Mouse (Mus musculus) heart, postnatal 0 days (tissue): Measurements from ENCODE around the gene Dnm3. TPM values are rescaled to one million over a fixed set of nuclear protein-coding genes. Genes with fewer than 3 reads are reported as not detected.
"Not testable (repeated sequence)": the region's sequence is repeated elsewhere in the genome, so short reads cannot be mapped to it uniquely, and the experiment has no call there.

ENCODE experiments used
- ATAC-seq: fragments of 200-750 bp; cut with Nextera tagmentation; 2 replicates; pipeline ENCODE4 v1.8.0; 2017; ENCODE audit warnings: low read depth, moderate number of reproducible peaks, moderate library complexity; ENCODE audit not compliant: insufficient read depth
- DNase-seq: peaks from one replicate; pipeline ENCODE4 v3.0.0-alpha.2; 2016; ENCODE audit warnings: low spot score
- H3K27ac ChIP-seq: fragments of 300-500 bp; sonication (generic); 2 replicates; pipeline ENCODE4 v1.5.1; 2014; ENCODE audit warnings: low read depth, mild to moderate bottlenecking
- H3K27me3 ChIP-seq: fragments of 300-500 bp; sonication (generic); 2 replicates; pipeline ENCODE4 v1.6.1; 2014; ENCODE audit warnings: low read length, mixed read lengths; ENCODE audit not compliant: control insufficient read depth, insufficient read depth
- H3K36me3 ChIP-seq: fragments of 300-500 bp; sonication (generic); replicated peaks from 2 replicates; pipeline ENCODE4 v1.6.1; 2014; ENCODE audit warnings: low read length, mixed read lengths; ENCODE audit not compliant: control insufficient read depth, insufficient read depth
- H3K4me1 ChIP-seq: fragments of 300-500 bp; sonication (generic); 2 replicates; pipeline ENCODE4 v1.6.1; 2014; ENCODE audit warnings: antibody characterized with exemption; ENCODE audit not compliant: control insufficient read depth, insufficient read depth
- H3K4me2 ChIP-seq: fragments of 300-500 bp; sonication (generic); 2 replicates; pipeline ENCODE4 v1.6.1; 2014; ENCODE audit warnings: low read depth, mild to moderate bottlenecking, low read length, moderate library complexity
- H3K4me3 ChIP-seq: fragments of 300-500 bp; sonication (generic); 2 replicates; pipeline ENCODE4 v1.5.1; 2014; ENCODE audit warnings: low read depth, low read length
- H3K9ac ChIP-seq: fragments of 300-500 bp; sonication (generic); replicated peaks from 2 replicates; pipeline ENCODE4 v1.6.1; 2014; ENCODE audit warnings: low read depth, low read length, mixed read lengths
- H3K9me3 ChIP-seq: fragments of 300-500 bp; sonication (generic); replicated peaks from 2 replicates; pipeline ENCODE4 v1.6.1; 2016; ENCODE audit warnings: low read length; ENCODE audit not compliant: control insufficient read depth
- CTCF ChIP-seq: IDR thresholded peaks from 2 replicates; pipeline ENCODE4 v1.5.1; 2016; ENCODE audit warnings: antibody characterized with exemption, control low read depth, low read depth
- EP300 ChIP-seq: IDR thresholded peaks from 2 replicates; pipeline ENCODE4 v1.6.1; 2016; ENCODE audit warnings: antibody characterized with exemption, low read depth
- WGBS: fragments of 180-500 bp; shearing (Covaris S2); extraction: QIAGEN DNeasy Blood & Tissue Kit; methylation state at CpG from one replicate; pipeline ENCODE4 v1.1.7; 2014; 5-methylcytosine and 5-hydroxymethylcytosine counted together
- polyA plus RNA-seq: library from polyadenylated mRNA; unstranded; fragments of >200 nt; fragmentation: Nextera tagmentation; extraction: Ambion mirVana; gene quantifications from 2 replicates; pipeline ENCODE4 v1.2.1, GENCODE M21; 2015
- total RNA-seq: library from RNA; depleted of rRNA; stranded (reverse); fragments of >200 nt; gene quantifications from 2 replicates; pipeline ENCODE4 v1.2.3, GENCODE M21; 2014; ENCODE audit warnings: low replicate concordance

Gene Dnm3
- total and polyA plus RNA-seq, 2 experiments from 2014 or later = 1.9 to 2.4 TPM

GRCm38 (mm10) chr1:162394549-162394948, 83.3 kb downstream of the Dnm3 start:
- whole genome bisulfite sequencing = 41% methylated on average over 4 of the region's 4 CpGs
- ATAC-seq (0 out of 2 replicates have a peak, but pooled peaks have one; percentile 47), DNase-seq (no peak)
- H3K27me3 ChIP-seq = no peaks in the 10 kb centered on the region
- no peak overlapping the region for H3K4me2 ChIP-seq
- no peaks in the 10 kb centered on the region for H3K9me3 ChIP-seq
- H3K4me3 ChIP-seq = no peak overlapping the region
- no peak overlapping the region for H3K9ac ChIP-seq
- H3K36me3 ChIP-seq = no peaks in the 10 kb centered on the region
- no peak overlapping the region for H3K27ac ChIP-seq
- 0 out of 2 replicates have a peak, but pooled peaks have one; percentile 30 for TF ChIP-seq EP300
- TF ChIP-seq CTCF = no peak
- no peaks in the 10 kb centered on the region for H3K4me1 ChIP-seq

- no peaks in the 10 kb centered on the region for H3K27me3 ChIP-seq
- no peak for DNase-seq
- no peaks in the 10 kb centered on the region for H3K9me3 ChIP-seq
- TF ChIP-seq CTCF = no peak
- no peaks in the 10 kb centered on the region for H3K4me1 ChIP-seq
- no peaks in the 10 kb centered on the region for H3K36me3 ChIP-seq
- 55% methylated on average over 5 of the region's 5 CpGs for WGBS
- H3K4me2 ChIP-seq = no peak overlapping the region
- H3K4me3 ChIP-seq = no peak overlapping the region
- no peak for ATAC-seq
- no peak overlapping the region for H3K27ac ChIP-seq
- H3K9ac ChIP-seq = no peak overlapping the region
Observed at GRCm38 (mm10) chr1:162388442-162389165, 89.2 kb downstream of the Dnm3 start.

GRCm38 (mm10) chr1:162373068-162373467, 104.8 kb downstream of the Dnm3 start:
- H3K4me2 ChIP-seq, H3K4me1 ChIP-seq, H3K36me3 ChIP-seq, H3K9me3 ChIP-seq, H3K27me3 ChIP-seq, H3K27ac ChIP-seq, H3K4me3 ChIP-seq, ATAC-seq, DNase-seq, H3K9ac ChIP-seq: not testable (repeated sequence)
- WGBS = 71% methylated on average over 1 of the region's 1 CpGs

GRCm38 (mm10) chr1:162369726-162370125, 108.1 kb downstream of the Dnm3 start:
- no peaks in the 10 kb centered on the region for H3K4me1 ChIP-seq
- no peaks in the 10 kb centered on the region for H3K27me3 ChIP-seq
- no peaks in the 10 kb centered on the region for H3K9me3 ChIP-seq
- H3K9ac ChIP-seq = no peak overlapping the region
- no peak overlapping the region for H3K4me3 ChIP-seq
- no peak overlapping the region for H3K4me2 ChIP-seq
- ATAC-seq (no peak), DNase-seq (no peak)
- TF ChIP-seq EP300 (no peak), CTCF (no peak)
- WGBS = 39% methylated on average over 4 of the region's 4 CpGs
- H3K27ac ChIP-seq = no peak overlapping the region
- H3K36me3 ChIP-seq = no peaks in the 10 kb centered on the region

GRCm38 (mm10) chr1:162361978-162362377, 115.9 kb downstream of the Dnm3 start:
- 33% methylated on average over 5 of the region's 5 CpGs for WGBS
- Histone ChIP-seq H3K4me3 (no peak overlapping the region), H3K4me2 (0 out of 2 replicates have a peak overlapping the region, but pooled peaks have one; percentile 2), H3K4me1 (peaks cover 6% of the 10 kb centered on the region), H3K36me3 (no peaks in the 10 kb centered on the region), H3K9ac (no peak overlapping the region), H3K9me3 (no peaks in the 10 kb centered on the region), H3K27me3 (no peaks in the 10 kb centered on the region), H3K27ac (no peak overlapping the region)
- peak; percentile 27; the same call in 1 of the 2 replicates for ATAC-seq
- peak; percentile 21 for DNase-seq
- no peak for TF ChIP-seq EP300

- Histone ChIP-seq H3K4me3 (no peak overlapping the region), H3K27ac (no peak overlapping the region), H3K36me3 (no peaks in the 10 kb centered on the region), H3K9me3 (no peaks in the 10 kb centered on the region), H3K27me3 (no peaks in the 10 kb centered on the region), H3K4me1 (peaks cover 6% of the 10 kb centered on the region), H3K9ac (no peak overlapping the region), H3K4me2 (no peak overlapping the region)
- WGBS = 53% methylated on average over 8 of the region's 8 CpGs
- DNase-seq (peak; percentile 53), ATAC-seq (peak; percentile 24; the same call in 1 of the 2 replicates)
- TF ChIP-seq CTCF = peak; percentile 77
- no peak for TF ChIP-seq EP300
Observed at GRCm38 (mm10) chr1:162359270-162359669, 118.6 kb downstream of the Dnm3 start.
